Mouse (Mus musculus) heart, embryonic 16.5 days (tissue): ENCODE results near the gene Spire2. TPM values are rescaled to one million over a fixed set of nuclear protein-coding genes. Genes with fewer than 3 reads are reported as not detected.
A peak's percentile ranks its signal among the peaks of the same experiment; 100 is the strongest.
"Not testable (repeated sequence)": the region's sequence is repeated elsewhere in the genome, so short reads cannot be mapped to it uniquely, and the experiment has no call there.

Source experiments
- ATAC-seq: fragments of 200-750 bp; cut with Nextera tagmentation; replicated peaks from 2 replicates; pipeline ENCODE4 v1.8.0; 2017; ENCODE audit warnings: moderate number of reproducible peaks; ENCODE audit not compliant: insufficient read depth, low FRiP score; ENCODE audit errors: extremely low read depth
- H3K27ac ChIP-seq: fragments of 300-500 bp; sonication (generic); 2 replicates; pipeline ENCODE4 v1.5.1; 2014; ENCODE audit warnings: mild to moderate bottlenecking, low read length, control low read depth, moderate library complexity
- H3K27me3 ChIP-seq: fragments of 300-500 bp; sonication (generic); 2 replicates; pipeline ENCODE4 v1.6.1; 2014; ENCODE audit warnings: low read length, mixed read lengths; ENCODE audit not compliant: control insufficient read depth, insufficient read depth
- H3K36me3 ChIP-seq: fragments of 300-500 bp; sonication (generic); 2 replicates; pipeline ENCODE4 v1.6.1; 2014; ENCODE audit not compliant: control insufficient read depth, insufficient read depth
- H3K4me1 ChIP-seq: fragments of 300-500 bp; sonication (generic); 2 replicates; pipeline ENCODE4 v1.6.1; 2014; ENCODE audit warnings: low read length, mixed read lengths; ENCODE audit not compliant: control insufficient read depth, insufficient read depth
- H3K4me2 ChIP-seq: fragments of 300-500 bp; sonication (generic); 2 replicates; pipeline ENCODE4 v1.6.1; 2014; ENCODE audit warnings: low read depth, mild to moderate bottlenecking, control low read depth, low read length
- H3K4me3 ChIP-seq: fragments of 300-500 bp; sonication (generic); 2 replicates; pipeline ENCODE4 v1.5.1; 2014; ENCODE audit warnings: mild to moderate bottlenecking, control low read depth, low read length
- H3K9ac ChIP-seq: fragments of 300-500 bp; sonication (generic); 2 replicates; pipeline ENCODE4 v1.6.1; 2014; ENCODE audit warnings: low read length, control low read depth
- H3K9me3 ChIP-seq: fragments of 300-500 bp; sonication (generic); replicated peaks from 2 replicates; pipeline ENCODE4 v1.6.1; 2016; ENCODE audit warnings: low read length; ENCODE audit not compliant: control insufficient read depth
- WGBS: fragments of 180-500 bp; shearing (Covaris S2); extraction: QIAGEN DNeasy Blood & Tissue Kit; methylation state at CpG from one replicate; pipeline ENCODE4 v1.1.7; 2014; 5-methylcytosine and 5-hydroxymethylcytosine counted together
- polyA plus RNA-seq: library from polyadenylated mRNA; unstranded; fragments of >200 nt; fragmentation: Nextera tagmentation; extraction: Ambion mirVana; gene quantifications from 2 replicates; pipeline ENCODE4 v1.2.1, GENCODE M21; 2015

Gene Spire2
- 0.79 and 0.89 TPM in 2 replicates for polyA plus RNA-seq

DNA sequence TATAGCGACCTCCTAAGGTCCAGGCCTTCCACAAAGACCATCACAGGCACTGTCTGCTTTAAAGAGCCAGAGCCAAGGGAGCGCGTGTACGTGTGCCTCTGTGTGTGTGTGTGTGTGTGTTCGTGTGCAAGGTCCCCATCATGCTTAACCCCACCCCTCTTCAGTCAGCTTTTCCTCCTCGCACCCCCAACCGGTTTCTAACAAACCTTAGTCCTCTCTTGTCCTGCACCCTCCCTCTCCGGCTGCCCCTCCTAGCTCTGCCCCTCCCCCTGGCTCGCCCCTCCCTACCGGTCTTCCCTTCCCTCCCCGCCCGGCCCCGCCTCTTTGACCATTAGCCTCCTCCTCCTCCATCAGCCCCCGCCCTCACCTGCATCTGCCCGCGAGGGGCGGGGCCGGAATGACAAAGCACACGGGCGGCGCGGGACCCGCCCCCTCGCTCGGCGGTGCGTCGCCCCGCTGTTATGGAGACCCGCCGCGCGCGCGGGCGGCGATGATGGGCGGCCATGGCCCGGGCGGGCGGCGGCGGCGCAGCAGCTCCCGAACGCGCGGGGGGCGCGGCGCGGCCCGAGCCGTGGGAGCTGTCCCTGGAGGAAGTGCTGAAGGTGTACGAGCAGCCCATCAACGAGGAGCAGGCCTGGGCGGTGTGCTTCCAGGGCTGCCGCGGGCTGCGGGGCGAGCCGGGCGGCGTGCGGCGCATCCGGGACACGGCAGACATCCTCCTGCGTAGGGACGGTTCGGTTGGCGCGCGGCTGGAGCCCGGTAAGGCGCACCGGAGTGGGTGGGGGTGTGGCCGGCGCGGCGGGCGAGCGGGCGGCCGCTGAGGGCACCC lies at the start of gene Spire2:
Gene Spire2 (plus strand): TSS at position 452 of the 829 bp plus-strand sequence.
- ATAC-seq: peak; percentile 76
- Histone ChIP-seq H3K4me3 (peak within 1 kb of the TSS; percentile 68), H3K27me3 (peaks cover 12% of the 10 kb centered on the region)

DNA sequence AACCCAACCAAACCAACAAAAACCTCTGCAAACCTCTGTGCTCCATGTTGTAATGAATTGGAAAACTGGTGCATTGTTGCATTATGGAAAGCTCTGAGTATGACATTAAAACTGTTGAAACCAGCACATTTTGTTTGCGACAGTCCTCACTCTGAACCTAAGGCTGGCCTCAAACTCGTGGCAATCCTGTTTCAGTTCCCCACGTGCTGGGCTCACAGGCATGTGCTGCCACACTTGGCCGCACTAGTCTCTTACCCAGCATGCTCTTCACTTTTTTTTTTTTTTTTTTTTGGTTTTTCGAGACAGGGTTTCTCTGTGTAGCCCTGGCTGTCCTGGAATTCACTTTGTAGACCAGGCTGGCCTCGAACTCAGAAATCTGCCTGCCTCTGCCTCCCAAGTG lies 49.5 kb upstream of the Spire2 start:
- H3K36me3 ChIP-seq, H3K4me2 ChIP-seq, H3K27ac ChIP-seq, ATAC-seq, H3K4me3 ChIP-seq, H3K27me3 ChIP-seq, H3K4me1 ChIP-seq, H3K9ac ChIP-seq, H3K9me3 ChIP-seq: not testable (repeated sequence)
- 95% methylated on average over 5 of the region's 6 CpGs for WGBS

More for the DNA sequence above, at the start of gene Spire2:
- Histone ChIP-seq H3K27ac (no peak within 1 kb of the TSS), H3K36me3 (no peaks in the 10 kb centered on the region), H3K9ac (peak within 1 kb of the TSS; percentile 53), H3K4me2 (peak within 1 kb of the TSS; percentile 96), H3K9me3 (no peaks in the 10 kb centered on the region), H3K4me1 (peaks cover 7% of the 10 kb centered on the region; the same call in 1 of the 2 replicates)
- under 1% methylated on average over 81 of the region's 85 CpGs for WGBS

DNA sequence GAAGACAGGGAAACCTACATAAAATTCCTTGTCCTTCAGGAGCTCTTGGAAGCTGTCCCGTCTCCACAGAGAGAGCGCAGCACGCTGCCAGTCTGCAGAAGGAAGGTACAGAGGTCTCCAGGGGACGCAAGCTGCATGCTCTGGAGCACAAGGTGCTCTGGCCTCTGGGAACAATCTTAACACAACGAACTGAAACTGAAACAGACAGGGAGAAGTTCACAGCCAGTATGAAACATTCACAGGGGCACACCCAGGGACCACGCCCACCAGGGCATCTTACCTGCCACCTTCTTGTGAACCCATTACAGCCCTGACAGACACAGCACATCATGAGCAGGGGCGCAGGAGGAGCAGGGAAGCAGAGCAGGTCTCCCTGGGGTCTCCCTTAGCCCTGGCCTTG lies 48.5 kb upstream of the Spire2 start:
- H3K9me3 ChIP-seq: no peaks in the 10 kb centered on the region
- 81% methylated on average over 7 of the region's 7 CpGs for WGBS
- H3K4me2 ChIP-seq: no peak overlapping the region
- no peak for ATAC-seq
- H3K4me3 ChIP-seq: no peak overlapping the region
- no peaks in the 10 kb centered on the region for H3K27me3 ChIP-seq
- H3K9ac ChIP-seq: no peak overlapping the region
- peaks cover 3% of the 10 kb centered on the region; the same call in 1 of the 2 replicates for H3K4me1 ChIP-seq
- no peak overlapping the region for H3K27ac ChIP-seq
- H3K36me3 ChIP-seq: peaks cover 2% of the 10 kb centered on the region; the same call in 1 of the 2 replicates

DNA sequence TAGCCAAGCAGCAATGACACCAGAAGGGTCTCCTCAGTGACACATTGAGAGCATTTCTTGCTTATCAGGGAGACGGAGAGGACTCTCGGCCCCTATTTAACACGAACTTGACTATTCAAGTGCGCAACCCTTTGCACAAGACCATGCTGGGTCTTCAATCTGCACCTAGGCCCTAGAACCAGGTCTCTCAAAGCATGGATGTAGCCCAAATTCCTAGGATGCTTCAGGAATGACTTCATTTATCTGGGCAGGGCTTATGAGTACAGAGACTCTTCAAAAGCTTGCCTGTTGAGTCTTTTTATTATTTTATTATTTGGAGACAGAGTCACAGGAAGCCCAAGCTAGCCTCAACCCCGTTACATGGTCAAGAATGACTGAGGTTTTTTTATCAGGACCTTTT lies 48.0 kb upstream of the Spire2 start:
- 39% methylated on average over 5 of the region's 5 CpGs for WGBS
- Histone ChIP-seq H3K4me2 (no peak overlapping the region), H3K4me3 (no peak overlapping the region), H3K4me1 (peaks cover 3% of the 10 kb centered on the region; the same call in 1 of the 2 replicates), H3K27ac (no peak overlapping the region), H3K27me3 (no peaks in the 10 kb centered on the region), H3K36me3 (peaks cover 2% of the 10 kb centered on the region; the same call in 1 of the 2 replicates), H3K9ac (peak overlapping the region; percentile 27; the same call in 1 of the 2 replicates), H3K9me3 (no peaks in the 10 kb centered on the region)
- ATAC-seq: no peak

DNA sequence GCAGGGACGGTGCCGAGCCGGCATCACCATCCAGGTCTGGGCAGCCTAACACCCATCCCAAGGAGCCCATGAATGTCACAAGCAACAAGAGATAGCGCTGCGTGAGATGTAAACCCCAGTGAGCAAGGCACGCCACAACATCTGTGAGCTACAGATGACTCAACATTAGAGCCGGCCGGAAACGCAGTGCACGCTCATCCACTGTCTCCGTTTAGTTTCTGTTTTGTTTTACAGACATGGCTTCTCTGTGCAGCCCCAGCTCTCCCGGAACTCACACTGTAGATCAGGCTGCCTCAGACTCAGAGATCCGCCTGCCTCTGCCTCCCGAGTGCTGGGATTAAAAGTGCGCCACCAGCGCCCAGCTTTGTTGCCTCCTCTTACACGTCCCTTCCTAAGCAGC lies 45.2 kb upstream of the Spire2 start:
- WGBS: 96% methylated on average over 17 of the region's 17 CpGs
- Histone ChIP-seq H3K27ac (no peak overlapping the region), H3K4me3 (no peak overlapping the region), H3K36me3 (peaks cover 7% of the 10 kb centered on the region; the same call in 1 of the 2 replicates), H3K27me3 (no peaks in the 10 kb centered on the region), H3K4me1 (peaks cover 3% of the 10 kb centered on the region; the same call in 1 of the 2 replicates), H3K9ac (no peak overlapping the region), H3K9me3 (no peaks in the 10 kb centered on the region), H3K4me2 (no peak overlapping the region)
- no peak for ATAC-seq

DNA sequence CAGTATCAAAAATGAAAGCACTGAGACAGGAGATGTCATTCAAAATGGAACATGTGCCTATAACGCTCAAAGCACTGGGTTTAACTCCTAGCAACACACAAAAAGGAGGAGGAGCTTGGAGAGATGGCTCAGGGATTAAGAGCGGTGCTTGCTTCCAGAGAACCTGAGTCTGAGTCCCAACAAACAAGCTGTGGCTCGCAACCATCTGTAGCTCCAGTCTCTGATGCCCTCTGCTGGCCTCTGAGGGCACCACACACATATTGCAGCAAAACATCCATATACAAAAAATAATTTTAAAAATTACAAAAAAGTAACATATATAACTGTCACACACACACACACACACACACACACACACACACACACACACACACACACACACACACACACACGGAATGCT lies 42.3 kb upstream of the Spire2 start:
- Histone ChIP-seq H3K27me3 (no peaks in the 10 kb centered on the region), H3K9me3 (no peaks in the 10 kb centered on the region), H3K36me3 (peaks cover 15% of the 10 kb centered on the region; the same call in 1 of the 2 replicates), H3K4me2 (no peak overlapping the region), H3K4me3 (no peak overlapping the region), H3K27ac (no peak overlapping the region), H3K4me1 (no peaks in the 10 kb centered on the region), H3K9ac (no peak overlapping the region)
- ATAC-seq: no peak
- WGBS: 84% methylated on average over 4 of the region's 4 CpGs

DNA sequence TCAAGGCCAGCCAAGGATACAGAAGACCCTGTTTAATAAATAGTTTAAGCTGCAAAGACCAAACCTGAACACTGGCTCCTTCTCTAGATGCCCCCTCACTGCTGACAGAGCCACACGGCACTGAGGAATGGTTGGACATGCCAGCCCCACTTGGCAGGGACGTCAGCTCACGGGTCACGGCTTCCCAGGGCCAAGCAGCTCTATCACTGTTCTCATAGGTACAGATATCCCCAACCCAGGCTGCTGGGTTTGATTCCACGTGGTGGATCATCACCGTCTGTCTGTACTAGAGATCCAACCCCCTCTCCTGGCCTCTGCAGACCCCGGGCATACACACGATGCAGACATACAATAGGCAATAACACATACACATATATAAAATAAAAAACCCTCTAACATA lies 41.8 kb upstream of the Spire2 start:
- Histone ChIP-seq H3K27ac (no peak overlapping the region), H3K36me3 (peaks cover 18% of the 10 kb centered on the region), H3K27me3 (no peaks in the 10 kb centered on the region), H3K9ac (no peak overlapping the region), H3K4me1 (no peaks in the 10 kb centered on the region), H3K4me2 (no peak overlapping the region), H3K9me3 (no peaks in the 10 kb centered on the region), H3K4me3 (no peak overlapping the region)
- ATAC-seq: no peak
- 89% methylated on average over 8 of the region's 8 CpGs for WGBS

DNA sequence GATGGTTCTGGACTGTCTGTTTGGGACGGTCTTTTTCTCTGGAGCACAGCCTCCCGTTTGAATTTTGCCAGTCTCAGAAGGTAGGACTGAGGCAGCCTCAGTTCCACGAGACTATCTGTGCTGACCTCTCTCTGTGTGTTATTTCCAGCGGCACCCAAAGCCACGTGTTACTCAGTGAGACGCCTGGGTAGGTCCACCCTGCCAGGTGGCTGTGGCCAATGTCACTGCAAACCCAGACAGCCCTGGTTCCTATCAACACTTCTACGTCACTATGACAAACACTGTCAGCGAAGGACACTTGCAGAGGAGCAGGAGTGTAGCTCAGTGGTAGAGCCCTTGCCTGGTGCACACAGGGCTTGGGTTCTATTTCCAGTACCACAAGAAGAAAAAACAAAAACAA lies 40.8 kb upstream of the Spire2 start:
- H3K4me3 ChIP-seq: no peak overlapping the region
- peaks cover 19% of the 10 kb centered on the region for H3K36me3 ChIP-seq
- H3K9ac ChIP-seq: no peak overlapping the region
- H3K27me3 ChIP-seq: no peaks in the 10 kb centered on the region
- WGBS: 51% methylated on average over 8 of the region's 8 CpGs
- no peaks in the 10 kb centered on the region for H3K4me1 ChIP-seq
- no peak overlapping the region for H3K4me2 ChIP-seq
- no peaks in the 10 kb centered on the region for H3K9me3 ChIP-seq
- no peak overlapping the region for H3K27ac ChIP-seq
- peak; percentile 80 for ATAC-seq

DNA sequence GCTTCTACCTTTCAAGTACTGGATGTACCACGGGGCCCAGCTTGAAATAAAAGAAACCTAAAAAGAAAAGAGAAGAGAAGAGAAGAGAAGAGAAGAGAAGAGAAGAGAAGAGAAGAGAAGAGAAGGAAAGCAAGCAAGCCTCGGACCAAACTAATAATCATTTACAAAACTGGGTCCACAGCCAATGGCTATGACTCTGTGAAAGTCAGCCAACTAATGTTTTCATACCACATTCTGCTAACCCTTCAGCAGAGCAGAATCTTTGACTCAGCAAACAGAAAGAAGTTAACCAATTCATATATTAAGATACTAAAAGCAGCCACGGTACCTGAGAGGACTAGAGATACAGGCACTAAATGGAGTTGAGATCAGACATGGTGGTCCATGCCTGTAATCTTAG lies 40.2 kb upstream of the Spire2 start:
- Histone ChIP-seq H3K4me1 (no peaks in the 10 kb centered on the region), H3K9ac (no peak overlapping the region), H3K4me3 (no peak overlapping the region), H3K36me3 (peaks cover 19% of the 10 kb centered on the region), H3K4me2 (no peak overlapping the region), H3K27ac (no peak overlapping the region), H3K27me3 (no peaks in the 10 kb centered on the region), H3K9me3 (no peaks in the 10 kb centered on the region)
- WGBS: 85% methylated on average over 3 of the region's 3 CpGs
- no peak for ATAC-seq
